Mouse (Mus musculus): ENCODE measurements at regions not wholly inside any gene's neighbourhood (a gene's known extent, or its start where the extent isn't known, plus 50 kb on each side); places are given as distances from the start of the nearest gene placed in this dataset.

- TF ChIP-seq CTCF (IDR thresholded peaks at IDR 0.05; ENCODE audit: control insufficient read depth, insufficient read depth, insufficient read length): no peak
- TF ChIP-seq MYOG (IDR thresholded peaks at IDR 0.05; ENCODE audit: control insufficient read depth, extremely low read depth, insufficient read length): no peak
Measured at GRCm38 (mm10) chr7:73310581-73311136, 64.7 kb upstream of the Rgma start.
